Comparison of ENCODE assay signal across 19 mouse cellular contexts in the genomic region with DNA sequence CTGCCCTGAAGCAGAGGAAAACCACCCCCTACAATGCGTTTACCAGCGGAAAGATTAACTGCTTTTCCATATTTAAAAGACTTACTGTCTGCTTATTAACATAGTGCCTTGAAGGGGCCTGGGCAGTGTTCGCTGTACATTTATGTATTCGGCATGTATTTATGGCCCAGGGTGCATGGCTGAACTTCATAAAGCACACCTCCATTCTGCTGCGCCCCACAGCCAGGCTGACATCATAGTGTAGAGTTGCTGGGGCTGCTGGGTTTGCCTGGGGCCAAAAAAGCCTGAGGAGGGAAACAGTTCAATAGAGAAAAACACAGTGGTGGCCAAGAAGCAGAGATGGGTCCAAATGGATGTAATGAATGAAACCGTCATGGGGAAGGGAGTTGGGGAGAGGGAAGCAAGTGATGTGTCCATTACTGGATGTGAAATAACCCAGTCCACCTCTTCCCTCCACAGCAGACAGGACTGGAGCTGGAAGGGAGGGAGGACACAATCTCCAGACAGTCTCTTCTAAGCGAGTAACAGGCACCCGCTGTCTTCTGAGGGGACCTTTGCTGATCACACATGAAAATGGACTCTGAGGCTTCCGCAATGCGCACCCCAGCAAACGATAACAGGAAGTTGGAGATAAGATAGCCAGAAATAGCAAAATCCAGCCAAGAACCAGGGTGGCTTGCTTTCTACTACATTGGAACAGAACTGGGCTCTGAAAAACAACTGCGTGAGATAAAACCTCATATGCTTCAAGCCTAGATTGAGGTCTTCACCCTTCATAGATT.
DNase-seq lines count a peak whose midpoint lies in the region; ATAC-seq and TF ChIP-seq lines count a peak whose summit lies in the region.
"Had no signal": no experiment of that assay in that cellular context is flagged by ENCODE, and none has a peak within 500 bp of the region (broad histone marks: within the 10 kb centered on the region; RNA-seq: fewer than 3 reads in every experiment).

No protein-coding gene starts in this region.

- H3K4me2 ChIP-seq in limb, embryonic 12.5 days, result no peak overlapping the region
- no peak overlapping the region for H3K4me2 ChIP-seq in kidney, postnatal 0 days (ENCODE audit: low read length)
- H3K4me2 ChIP-seq in limb, embryonic 14.5 days (replicated peaks; ENCODE audit: low read depth, low read length, severe bottlenecking), result 0 out of 2 replicates have a peak overlapping the region, but pooled peaks have one; percentile 3
- H3K4me2 ChIP-seq: forebrain, embryonic 12.5 days; hindbrain, embryonic 15.5 days; liver, embryonic 11.5 days; lung, embryonic 15.5 days had no signal

- WGBS in limb, embryonic 12.5 days, result 76% methylated on average over 12 of the region's 12 CpGs
- WGBS in limb, embryonic 10.5 days, result 85% methylated on average over 12 of the region's 12 CpGs
- WGBS in kidney, postnatal 0 days, result 77% methylated on average over 12 of the region's 12 CpGs
- 61% methylated on average over 12 of the region's 12 CpGs for WGBS in limb, embryonic 14.5 days

- peak; percentile 7 for DNase-seq in heart, adult 8-10 months (ENCODE audit: low spot score)
- DNase-seq in heart, postnatal 25 days (ENCODE audit: low spot score), result no peak
- DNase-seq in limb, embryonic 10.5 days (ENCODE audit: low spot score), result no peak
- DNase-seq in kidney, postnatal 0 days (ENCODE audit: low spot score), result peak; percentile 21
- DNase-seq in limb, embryonic 14.5 days (ENCODE audit: low spot score), result no peak
- DNase-seq: B cell, adult 2 months; cerebellum, adult 8-10 months; gastrocnemius, adult 2 months; layer of hippocampus, postnatal 36 days; right cerebral cortex, postnatal 25 days; thymus, adult 2 months had no signal

- peaks cover 12% of the 10 kb centered on the region for H3K4me1 ChIP-seq in limb, embryonic 12.5 days (replicated peaks)
- H3K4me1 ChIP-seq in limb, embryonic 10.5 days, result peaks cover 10% of the 10 kb centered on the region
- H3K4me1 ChIP-seq in kidney, postnatal 0 days (replicated peaks; ENCODE audit: insufficient read depth, low read length), result no peaks in the 10 kb centered on the region
- peaks cover 9% of the 10 kb centered on the region for H3K4me1 ChIP-seq in limb, embryonic 14.5 days (ENCODE audit: control insufficient read depth, insufficient read depth, low read length)
- H3K4me1 ChIP-seq: hindbrain, embryonic 15.5 days; lung, embryonic 15.5 days had no signal

- H3K4me3 ChIP-seq in limb, embryonic 12.5 days (replicated peaks), result no peak overlapping the region
- H3K4me3 ChIP-seq in limb, embryonic 10.5 days, result no peak overlapping the region
- no peak overlapping the region for H3K4me3 ChIP-seq in kidney, postnatal 0 days (replicated peaks; ENCODE audit: low read depth, low read length)
- no peak overlapping the region for H3K4me3 ChIP-seq in limb, embryonic 14.5 days (replicated peaks; ENCODE audit: low read length)
- H3K4me3 ChIP-seq: forebrain, embryonic 12.5 days; gastrocnemius, adult 2 months; hindbrain, embryonic 15.5 days; lung, embryonic 15.5 days; midbrain, embryonic 10.5 days had no signal

- H3K36me3 ChIP-seq in limb, embryonic 12.5 days, result no peaks in the 10 kb centered on the region
- H3K36me3 ChIP-seq in limb, embryonic 10.5 days, result no peaks in the 10 kb centered on the region
- no peaks in the 10 kb centered on the region for H3K36me3 ChIP-seq in kidney, postnatal 0 days (ENCODE audit: insufficient read depth, low read length)
- H3K36me3 ChIP-seq in limb, embryonic 14.5 days (ENCODE audit: control insufficient read depth, insufficient read depth, low read length), result no peaks in the 10 kb centered on the region
- H3K36me3 ChIP-seq: forebrain, embryonic 12.5 days; hindbrain, embryonic 15.5 days; lung, embryonic 15.5 days; midbrain, embryonic 10.5 days had no signal

- H3K27ac ChIP-seq in limb, embryonic 12.5 days, result peak overlapping the region; percentile 50; the same call in 1 of the 2 replicates
- no peak overlapping the region for H3K27ac ChIP-seq in limb, embryonic 10.5 days
- no peak overlapping the region for H3K27ac ChIP-seq in kidney, postnatal 0 days
- H3K27ac ChIP-seq in limb, embryonic 14.5 days (replicated peaks; ENCODE audit: low read depth, low read length), result no peak overlapping the region
- H3K27ac ChIP-seq: forebrain, embryonic 12.5 days; gastrocnemius, adult 2 months; hindbrain, embryonic 15.5 days; lung, embryonic 15.5 days; macrophage; midbrain, embryonic 10.5 days had no signal

- intact Hi-C loops in heart, postnatal 25 days (cut with DNase I), result no loop called here

- TF ChIP-seq CTCF in kidney, postnatal 0 days (IDR thresholded peaks at IDR 0.05; ENCODE audit: low read depth), result no peak

- H3K9ac ChIP-seq in limb, embryonic 12.5 days (replicated peaks), result 0 out of 2 replicates have a peak overlapping the region, but pooled peaks have one; percentile 18
- H3K9ac ChIP-seq in kidney, postnatal 0 days (ENCODE audit: low read depth, low read length), result no peak overlapping the region
- H3K9ac ChIP-seq in limb, embryonic 14.5 days (ENCODE audit: low read depth, low read length, severe bottlenecking), result no peak overlapping the region
- H3K9ac ChIP-seq: forebrain, embryonic 12.5 days; hindbrain, embryonic 15.5 days; lung, embryonic 15.5 days had no signal

- peak; percentile 59; the same call in 1 of the 2 replicates for ATAC-seq in limb, embryonic 12.5 days (ENCODE audit: insufficient number of reproducible peaks, insufficient read depth, low FRiP score, low TSS enrichment, low read depth)
- no peak for ATAC-seq in kidney, postnatal 0 days (replicated peaks; ENCODE audit: low FRiP score, low read depth)
- no peak for ATAC-seq in limb, embryonic 14.5 days (ENCODE audit: low FRiP score, low read depth)
- no peak for ATAC-seq in cerebellum, adult (ENCODE audit: insufficient number of reproducible peaks, low FRiP score, low TSS enrichment)

- no peaks in the 10 kb centered on the region for H3K27me3 ChIP-seq in limb, embryonic 12.5 days
- H3K27me3 ChIP-seq in limb, embryonic 10.5 days (ENCODE audit: low read depth, poor library complexity, severe bottlenecking), result no peaks in the 10 kb centered on the region
- no peaks in the 10 kb centered on the region for H3K27me3 ChIP-seq in kidney, postnatal 0 days (ENCODE audit: insufficient read depth, low read length)
- no peaks in the 10 kb centered on the region for H3K27me3 ChIP-seq in limb, embryonic 14.5 days (ENCODE audit: control insufficient read depth, insufficient read depth, low read length)
- H3K27me3 ChIP-seq: forebrain, embryonic 12.5 days; hindbrain, embryonic 15.5 days; lung, embryonic 15.5 days had no signal

- H3K9me3 ChIP-seq in limb, embryonic 12.5 days, result no peaks in the 10 kb centered on the region
- no peaks in the 10 kb centered on the region for H3K9me3 ChIP-seq in limb, embryonic 10.5 days (replicated peaks)
- H3K9me3 ChIP-seq in kidney, postnatal 0 days (replicated peaks; ENCODE audit: low read length), result no peaks in the 10 kb centered on the region
- H3K9me3 ChIP-seq in limb, embryonic 14.5 days (ENCODE audit: control insufficient read depth, low read length), result no peaks in the 10 kb centered on the region
- H3K9me3 ChIP-seq: forebrain, embryonic 12.5 days; hindbrain, embryonic 15.5 days; lung, embryonic 15.5 days; midbrain, embryonic 10.5 days had no signal

- TF ChIP-seq POLR2A in limb, embryonic 14.5 days (IDR thresholded peaks at IDR 0.05; ENCODE audit: borderline replicate concordance, extremely low read depth, insufficient read depth, insufficient read length), result no peak

Comparison
In these comparisons a context has a peak if more than half of its experiments do, and no peak if none do; other contexts are left out.
1. DNase-seq: peak in heart, adult 8-10 months (single experiment) and kidney, postnatal 0 days (single experiment); none in heart, postnatal 25 days (single experiment), limb, embryonic 10.5 days (single experiment) and limb, embryonic 14.5 days (single experiment).